Mouse (Mus musculus) embryonic facial prominence, embryonic 11.5 days (tissue): ENCODE results near the gene Wdr73. TPM values are rescaled to one million over a fixed set of nuclear protein-coding genes. Genes with fewer than 3 reads are reported as not detected.

Experiments used
- ATAC-seq: fragments of 200-750 bp; cut with Nextera tagmentation; replicated peaks from 2 replicates; pipeline ENCODE4 v1.8.0; 2017; ENCODE audit warnings: low read depth; ENCODE audit not compliant: insufficient number of reproducible peaks, low FRiP score, low TSS enrichment
- DNase-seq: peaks from one replicate; pipeline ENCODE4 v3.0.0-alpha.2; 2015; ENCODE audit warnings: low spot score
- H3K27ac ChIP-seq: fragments of 300-500 bp; sonication (generic); replicated peaks from 2 replicates; pipeline ENCODE4 v1.5.1; 2014; ENCODE audit warnings: mild to moderate bottlenecking, low read depth, low read length, control low read depth
- H3K27me3 ChIP-seq: fragments of 300-500 bp; sonication (generic); 2 replicates; pipeline ENCODE4 v1.6.1; 2014; ENCODE audit warnings: mild to moderate bottlenecking, low read length, moderate library complexity, mixed read lengths; ENCODE audit not compliant: control insufficient read depth, insufficient read depth
- H3K36me3 ChIP-seq: fragments of 300-500 bp; sonication (generic); replicated peaks from 2 replicates; pipeline ENCODE4 v1.6.1; 2014; ENCODE audit warnings: low read depth, mild to moderate bottlenecking, low read length, moderate library complexity, mixed read lengths; ENCODE audit not compliant: control insufficient read depth, insufficient read depth
- H3K4me1 ChIP-seq: fragments of 300-500 bp; sonication (generic); 2 replicates; pipeline ENCODE4 v1.6.1; 2014; ENCODE audit warnings: low read length, mixed read lengths; ENCODE audit not compliant: control insufficient read depth, insufficient read depth
- H3K4me2 ChIP-seq: fragments of 300-500 bp; sonication (generic); 2 replicates; pipeline ENCODE4 v1.6.1; 2014; ENCODE audit warnings: low read depth, mild to moderate bottlenecking, control low read depth, low read length, moderate library complexity
- H3K4me3 ChIP-seq: fragments of 300-500 bp; sonication (generic); 2 replicates; pipeline ENCODE4 v1.5.1; 2014; ENCODE audit warnings: low read depth, low read length, control low read depth
- H3K9ac ChIP-seq: fragments of 300-500 bp; sonication (generic); replicated peaks from 2 replicates; pipeline ENCODE4 v1.6.1; 2014; ENCODE audit warnings: mild to moderate bottlenecking, control low read depth, low read length
- H3K9me3 ChIP-seq: fragments of 300-500 bp; sonication (generic); replicated peaks from 2 replicates; pipeline ENCODE4 v1.6.1; 2016; ENCODE audit warnings: mild to moderate bottlenecking, low read length, inconsistent platforms, mixed read lengths; ENCODE audit not compliant: control insufficient read depth
- WGBS: fragments of 180-500 bp; shearing (Covaris S2); extraction: QIAGEN DNeasy Blood & Tissue Kit; methylation state at CpG from one replicate; pipeline ENCODE4 v1.1.7; 2014; 5-methylcytosine and 5-hydroxymethylcytosine counted together
- polyA plus RNA-seq: library from polyadenylated mRNA; unstranded; fragments of >200 nt; fragmentation: Nextera tagmentation; extraction: Ambion mirVana; gene quantifications from 2 replicates; pipeline ENCODE4 v1.2.1, GENCODE M21; 2014

The Wdr73 gene
- polyA plus RNA-seq, 1 experiment from 2014 or later, result 33.0 TPM

DNA sequence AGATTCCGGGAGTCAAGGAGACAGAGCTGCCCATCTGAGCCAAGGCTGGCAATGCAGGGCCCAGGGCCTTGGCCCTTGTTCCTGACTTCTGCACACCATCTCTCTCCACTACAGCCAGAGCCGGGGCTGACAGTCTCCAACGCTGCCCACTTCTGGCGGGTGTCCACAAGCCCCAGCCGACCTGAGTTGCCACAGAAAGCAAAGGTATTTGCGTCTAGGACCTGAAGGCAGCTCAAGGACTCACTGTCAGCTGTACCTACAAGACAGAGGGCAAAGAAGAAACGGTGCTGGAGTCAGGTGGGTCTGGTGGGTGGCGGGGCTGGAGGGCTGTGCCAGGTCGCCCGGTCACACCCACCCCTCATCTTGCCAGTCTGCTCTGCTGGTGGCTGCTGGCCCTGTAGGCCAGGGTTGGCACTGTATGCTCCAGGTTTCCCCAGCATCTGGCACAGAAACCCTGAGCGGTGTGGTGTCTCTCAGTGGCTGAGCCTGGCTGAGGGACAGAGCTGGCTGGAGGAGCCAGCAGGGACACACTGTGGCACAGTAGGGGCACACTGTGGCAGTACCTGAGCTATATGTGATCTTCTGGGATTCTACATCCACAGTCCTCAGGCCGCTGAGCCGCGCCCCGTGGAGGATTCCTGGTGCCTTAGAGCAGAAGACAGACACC is 7.8 kb downstream of the Wdr73 start:
- no peaks in the 10 kb centered on the region for H3K27me3 ChIP-seq
- H3K9ac ChIP-seq, result no peak overlapping the region; the same call in 1 of the 2 replicates
- no peak overlapping the region for H3K27ac ChIP-seq
- no peaks in the 10 kb centered on the region for H3K9me3 ChIP-seq
- no peak overlapping the region for H3K4me3 ChIP-seq
- H3K36me3 ChIP-seq, result peaks cover 8% of the 10 kb centered on the region
- no peak overlapping the region for H3K4me2 ChIP-seq
- no peaks in the 10 kb centered on the region; the same call in 1 of the 2 replicates for H3K4me1 ChIP-seq
- DNase-seq (no peak), ATAC-seq (no peak)
- 90% methylated on average over 15 of the region's 15 CpGs for WGBS

- no peaks in the 10 kb centered on the region; the same call in 1 of the 2 replicates for H3K4me1 ChIP-seq
- WGBS, result 78% methylated on average over 13 of the region's 13 CpGs
- no peak overlapping the region for H3K27ac ChIP-seq
- no peaks in the 10 kb centered on the region for H3K9me3 ChIP-seq
- no peak overlapping the region for H3K4me2 ChIP-seq
- H3K4me3 ChIP-seq, result no peak overlapping the region
- 0 out of 2 replicates have a peak overlapping the region, but pooled peaks have one; percentile 9 for H3K9ac ChIP-seq
- DNase-seq (no peak), ATAC-seq (no peak)
- no peaks in the 10 kb centered on the region for H3K27me3 ChIP-seq
- H3K36me3 ChIP-seq, result peaks cover 8% of the 10 kb centered on the region
These were observed 11.2 kb downstream of the Wdr73 start for GRCm38 (mm10) chr7:80889841-80890241.

GRCm38 (mm10) chr7:80889021-80889511 is 12.0 kb downstream of the Wdr73 start:
- Histone ChIP-seq H3K4me3 (no peak overlapping the region), H3K27ac (0 out of 2 replicates have a peak overlapping the region, but pooled peaks have one; percentile 28), H3K4me2 (no peak overlapping the region; the same call in 1 of the 2 replicates), H3K9ac (no peak overlapping the region), H3K9me3 (no peaks in the 10 kb centered on the region), H3K4me1 (no peaks in the 10 kb centered on the region; the same call in 1 of the 2 replicates), H3K36me3 (peaks cover 8% of the 10 kb centered on the region), H3K27me3 (no peaks in the 10 kb centered on the region)
- WGBS, result 44% methylated on average over 9 of the region's 9 CpGs
- DNase-seq (peak; percentile 82), ATAC-seq (peak; percentile 68)

DNA sequence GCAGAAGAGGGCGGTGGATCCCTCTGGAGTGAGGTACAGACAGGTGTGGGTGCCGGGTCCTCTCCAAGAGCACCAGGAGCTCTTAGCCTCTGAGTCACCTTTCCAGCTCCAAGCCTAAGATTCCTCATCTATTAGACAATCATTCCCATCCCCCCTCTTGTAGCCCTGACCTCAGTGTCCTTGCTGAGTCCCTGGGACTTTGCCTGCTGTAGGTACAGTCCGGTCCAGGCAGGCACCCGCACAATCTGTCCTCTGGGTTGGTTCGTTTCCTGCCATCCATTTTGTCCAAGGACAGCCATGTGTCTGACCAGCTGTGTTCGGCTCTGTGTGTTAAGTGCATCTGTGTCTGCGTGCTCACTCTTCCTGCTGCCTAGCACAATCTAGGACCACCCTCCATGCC is 12.5 kb downstream of the Wdr73 start:
- Histone ChIP-seq H3K4me2 (no peak overlapping the region), H3K36me3 (peaks cover 8% of the 10 kb centered on the region), H3K27me3 (no peaks in the 10 kb centered on the region), H3K27ac (0 out of 2 replicates have a peak overlapping the region, but pooled peaks have one; percentile 28), H3K9me3 (no peaks in the 10 kb centered on the region), H3K4me1 (no peaks in the 10 kb centered on the region; the same call in 1 of the 2 replicates), H3K9ac (no peak overlapping the region), H3K4me3 (no peak overlapping the region)
- DNase-seq, result no peak
- 73% methylated on average over 7 of the region's 7 CpGs for WGBS
- no peak for ATAC-seq

GRCm38 (mm10) chr7:80885666-80886065 is 15.4 kb downstream of the Wdr73 start:
- ATAC-seq (no peak), DNase-seq (no peak)
- Histone ChIP-seq H3K27ac (no peak overlapping the region), H3K9ac (no peak overlapping the region), H3K27me3 (no peaks in the 10 kb centered on the region), H3K4me1 (no peaks in the 10 kb centered on the region; the same call in 1 of the 2 replicates), H3K4me3 (no peak overlapping the region), H3K4me2 (no peak overlapping the region), H3K36me3 (no peaks in the 10 kb centered on the region; the same call in 1 of the 2 replicates), H3K9me3 (no peaks in the 10 kb centered on the region)
- 30% methylated on average over 1 of the region's 1 CpGs for WGBS

DNA sequence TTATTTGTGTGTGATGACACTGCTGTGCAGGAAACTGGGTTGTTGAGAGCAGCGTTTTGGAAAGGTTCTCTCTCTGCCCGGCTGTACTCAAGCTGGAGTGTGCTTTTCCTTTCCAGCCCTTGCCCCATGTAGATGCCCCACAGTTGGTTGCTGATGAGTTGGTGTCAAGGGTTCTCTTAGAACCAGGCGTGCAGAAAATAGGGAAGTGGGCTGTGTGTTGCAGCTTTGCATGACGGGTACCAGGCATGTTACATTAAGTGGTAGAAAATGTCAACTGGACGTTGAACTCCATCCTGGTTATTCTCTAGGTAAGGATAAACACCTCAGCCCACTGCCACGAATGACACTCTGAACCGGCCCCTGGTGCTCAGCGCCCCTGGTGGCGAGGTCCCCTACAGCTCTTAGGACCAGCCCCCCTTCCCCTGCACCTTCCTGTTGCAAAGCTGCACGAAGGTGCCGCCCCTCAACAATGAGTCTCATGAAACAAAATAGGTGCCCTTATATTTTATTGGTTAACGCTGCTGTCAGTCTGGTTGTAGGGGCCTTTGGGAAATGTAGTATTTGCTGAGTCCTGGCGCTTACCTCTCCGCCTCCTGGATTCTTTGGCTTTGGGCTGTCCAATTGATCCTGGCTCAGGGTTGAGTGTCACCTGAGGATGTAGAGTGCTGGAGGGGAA is 18.1 kb downstream of the Wdr73 start:
- WGBS, result 24% methylated on average over 14 of the region's 14 CpGs
- no peaks in the 10 kb centered on the region for H3K27me3 ChIP-seq
- peak; percentile 84 for DNase-seq
- H3K4me1 ChIP-seq, result no peaks in the 10 kb centered on the region
- no peaks in the 10 kb centered on the region for H3K9me3 ChIP-seq
- H3K4me3 ChIP-seq, result no peak overlapping the region
- ATAC-seq, result peak; percentile 74
- H3K36me3 ChIP-seq, result no peaks in the 10 kb centered on the region; the same call in 1 of the 2 replicates
- H3K9ac ChIP-seq, result no peak overlapping the region
- peak overlapping the region; percentile 17; the same call in 1 of the 2 replicates for H3K4me2 ChIP-seq
- no peak overlapping the region for H3K27ac ChIP-seq

- WGBS, result 35% methylated on average over 37 of the region's 37 CpGs
- Histone ChIP-seq H3K9me3 (no peaks in the 10 kb centered on the region), H3K9ac (no peak overlapping the region), H3K27me3 (0 out of 2 replicates have a peak, but pooled peaks cover 3% of the 10 kb centered on the region), H3K4me2 (no peak overlapping the region), H3K4me1 (no peaks in the 10 kb centered on the region), H3K36me3 (peaks cover 11% of the 10 kb centered on the region), H3K4me3 (no peak overlapping the region), H3K27ac (no peak overlapping the region)
- ATAC-seq (no peak), DNase-seq (no peak)
These were observed 25.3 kb downstream of the Wdr73 start for GRCm38 (mm10) chr7:80875727-80876126.

GRCm38 (mm10) chr7:80873631-80874030 is 27.4 kb downstream of the Wdr73 start:
- ATAC-seq, result no peak
- H3K9ac ChIP-seq, result no peak overlapping the region
- no peak overlapping the region for H3K27ac ChIP-seq
- H3K4me2 ChIP-seq, result no peak overlapping the region
- WGBS, result 98% methylated on average over 2 of the region's 2 CpGs
- H3K27me3 ChIP-seq, result 0 out of 2 replicates have a peak, but pooled peaks cover 3% of the 10 kb centered on the region
- no peaks in the 10 kb centered on the region for H3K9me3 ChIP-seq
- H3K4me3 ChIP-seq, result no peak overlapping the region
- peaks cover 11% of the 10 kb centered on the region for H3K36me3 ChIP-seq
- no peaks in the 10 kb centered on the region for H3K4me1 ChIP-seq
- no peak for DNase-seq
